Mouse (Mus musculus): Measurements from ENCODE around the gene Trip6.

The Trip6 gene

DNA sequence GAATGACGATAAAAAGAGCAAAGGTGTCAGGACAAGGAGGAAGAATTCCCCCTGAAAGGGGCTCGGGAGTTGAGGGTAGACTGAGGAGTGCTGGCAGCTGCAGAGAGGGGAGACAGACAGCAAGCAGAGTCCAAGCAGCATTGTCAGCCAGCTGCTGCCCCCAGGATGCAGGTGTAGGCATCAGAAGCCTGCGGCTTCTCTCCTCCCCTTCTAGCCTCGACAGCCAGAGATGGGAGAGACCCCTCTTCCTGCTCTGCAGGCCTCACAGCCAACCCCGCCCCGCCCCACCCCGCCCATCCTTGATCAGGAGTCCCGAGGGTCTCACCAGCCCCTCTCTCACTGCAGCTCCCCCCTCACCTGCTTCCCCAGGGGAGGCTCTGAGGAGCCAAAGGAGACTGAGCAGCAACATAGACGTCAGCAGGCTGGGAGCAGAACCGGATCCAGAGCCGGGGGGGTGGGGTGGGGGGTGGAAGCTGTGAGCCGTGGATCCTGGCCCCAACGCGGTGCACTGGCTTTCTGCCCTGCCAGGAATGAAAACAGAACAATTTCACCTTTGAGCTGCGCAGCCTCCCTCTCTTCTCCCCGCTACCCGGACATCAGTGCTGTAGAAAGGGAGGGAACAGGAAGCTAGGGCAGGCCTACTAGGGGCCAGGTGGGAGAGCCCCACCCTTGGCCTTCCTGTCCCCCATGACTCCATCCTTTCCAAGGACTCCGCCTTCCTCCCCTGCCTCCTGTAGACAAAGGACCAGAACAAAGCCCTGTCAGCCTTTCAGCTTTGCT is 45.9 kb downstream of the Trip6 start:
- DNase-seq (ENCODE audit: low spot score in 2 of 2) = no peak

DNA sequence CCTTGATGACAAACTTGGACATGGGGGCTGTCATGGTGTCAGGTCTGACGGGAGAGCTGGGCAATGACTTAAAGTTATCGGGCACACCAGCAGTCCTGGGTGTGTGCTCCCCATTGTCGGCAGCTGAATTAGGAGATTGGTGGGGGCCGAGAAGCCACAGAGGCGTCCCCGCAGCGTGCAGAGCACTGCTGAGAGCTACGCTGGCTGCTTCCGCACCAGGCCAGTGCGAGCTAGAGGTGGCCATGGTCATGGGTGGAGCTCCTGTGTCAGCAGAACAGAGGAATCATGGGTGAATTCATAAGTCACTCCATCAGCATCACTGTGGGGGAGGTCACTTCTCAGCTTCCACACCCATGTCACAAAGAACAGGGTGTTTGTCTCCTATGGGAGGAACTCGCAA is 49.4 kb downstream of the Trip6 start:
- DNase-seq (ENCODE audit: low spot score in 2 of 2) = no peak

DNA sequence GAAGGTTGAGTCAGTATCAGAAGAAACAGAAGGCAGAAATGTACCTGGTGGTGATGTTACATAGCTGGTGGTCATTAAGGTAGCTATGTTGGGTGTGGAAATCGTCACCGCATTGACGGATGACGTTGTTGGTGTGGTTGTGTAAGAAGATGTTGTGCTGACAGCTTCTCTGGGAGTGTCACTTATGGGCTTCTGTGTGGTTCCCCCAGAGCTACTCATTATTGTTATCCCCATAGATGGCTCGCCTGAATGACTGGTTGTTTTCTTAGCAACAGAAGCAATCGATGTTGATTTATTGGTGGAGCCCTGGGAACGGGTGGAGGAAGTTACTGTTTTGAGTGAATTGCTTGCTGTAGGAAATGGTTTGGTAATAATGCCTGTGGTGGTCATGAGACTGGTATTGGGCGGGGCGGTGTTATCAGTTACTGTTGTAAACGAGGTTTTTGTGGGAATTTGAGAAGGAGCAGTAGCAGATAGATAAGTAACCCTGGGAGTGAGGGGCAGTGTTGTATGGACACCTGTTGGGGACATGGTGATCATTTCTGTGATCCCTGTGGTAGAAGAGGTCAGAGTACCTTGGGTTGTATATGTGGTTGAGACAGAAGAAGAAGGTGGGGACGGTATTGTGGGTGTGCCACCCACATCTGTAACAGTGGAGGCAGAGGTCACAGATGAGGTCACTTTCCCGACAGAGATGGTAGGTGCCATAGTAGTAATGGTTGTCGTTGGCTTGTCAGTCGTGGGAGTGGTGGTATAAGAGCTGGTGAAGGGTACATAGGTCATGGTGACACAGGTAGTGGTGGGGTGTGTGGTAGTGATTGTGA is 50.1 kb downstream of the Trip6 start:
- no peak for DNase-seq (ENCODE audit: low spot score in 2 of 2)
